Mouse (Mus musculus): ENCODE measurements around the gene Uggt2. TPM values are rescaled to one million over a fixed set of nuclear protein-coding genes. Genes with fewer than 3 reads are reported as not detected.

Gene Uggt2
- polyA plus RNA-seq, 1 experiment: 36.2 TPM

GRCm38 (mm10) chr14:119007103-119007951 is 91.9 kb downstream of the Uggt2 start:
- 1% methylated on average over 13 of the region's 13 CpGs for WGBS
- no peaks in the 10 kb centered on the region for H3K27me3 ChIP-seq (ENCODE audit: control insufficient read depth, insufficient read depth, low read length)

DNA sequence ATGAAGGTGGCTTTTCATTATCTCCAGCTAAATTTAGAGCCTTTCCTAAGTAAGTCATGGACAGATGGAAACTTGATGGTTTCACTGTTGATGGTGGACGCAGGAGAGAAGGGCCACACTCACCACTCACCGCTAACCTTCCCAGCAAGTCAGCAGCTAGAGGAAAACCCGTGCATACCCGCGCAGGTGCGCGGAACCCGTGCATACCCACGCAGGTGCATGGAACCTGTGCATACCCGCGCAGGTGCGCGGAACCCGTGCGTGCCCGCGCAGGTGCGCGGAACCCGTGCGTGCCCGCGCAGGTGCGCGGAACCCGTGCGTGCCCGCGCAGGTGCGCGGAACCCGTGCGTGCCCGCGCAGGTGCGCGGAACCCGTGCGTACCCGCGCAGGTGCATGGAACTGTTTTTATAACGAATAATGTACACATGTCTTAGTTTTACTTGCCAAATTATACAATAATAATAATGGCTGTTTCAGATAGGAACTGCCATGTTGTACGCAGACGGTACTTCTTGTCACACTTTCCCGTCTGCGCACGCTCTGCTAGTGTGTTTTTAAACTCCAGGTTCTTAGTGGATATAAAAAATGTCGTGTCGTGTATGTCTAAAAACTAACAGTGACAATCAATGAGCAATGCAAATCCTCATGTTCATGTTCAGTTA is 92.7 kb downstream of the Uggt2 start:
- peak; percentile 58 for DNase-seq
- no peaks in the 10 kb centered on the region for H3K27me3 ChIP-seq (ENCODE audit: control insufficient read depth, insufficient read depth, low read length)
- under 1% methylated on average over 49 of the region's 49 CpGs for WGBS
- peak overlapping the region; percentile 20 for H3K27ac ChIP-seq (ENCODE audit: insufficient read depth, low read length)
- TF ChIP-seq CTCF (IDR thresholded peaks at IDR 0.05; ENCODE audit: borderline replicate concordance, insufficient read depth, low read depth, low read length): no peak
- peak; percentile 80; the same call in 1 of the 2 replicates for TF ChIP-seq POLR2A (IDR thresholded peaks at IDR 0.05; ENCODE audit: borderline replicate concordance, insufficient read depth, low read length)
- H3K4me1 ChIP-seq (ENCODE audit: control insufficient read depth, insufficient read depth, low read length): no peaks in the 10 kb centered on the region
- H3K4me3 ChIP-seq (replicated peaks; ENCODE audit: insufficient read depth, low read depth, low read length): peak overlapping the region; percentile 65

More at GRCm38 (mm10) chr14:119007103-119007951, 91.9 kb downstream of the Uggt2 start:
- peak; percentile 99 to 100 for DNase-seq
- TF ChIP-seq POLR2A (IDR thresholded peaks at IDR 0.05; ENCODE audit: borderline replicate concordance, insufficient read depth, low read length): peak; percentile 79; the same call in 1 of the 2 replicates
- TF ChIP-seq CTCF (IDR thresholded peaks at IDR 0.05; ENCODE audit: borderline replicate concordance, insufficient read depth, low read depth, low read length): no peak
- H3K27ac ChIP-seq (ENCODE audit: insufficient read depth, low read length): no peak overlapping the region; the same call in 1 of the 2 replicates
- no peaks in the 10 kb centered on the region for H3K4me1 ChIP-seq (ENCODE audit: control insufficient read depth, insufficient read depth, low read length)
- peak overlapping the region; percentile 65 for H3K4me3 ChIP-seq (replicated peaks; ENCODE audit: insufficient read depth, low read depth, low read length)

- Histone ChIP-seq H3K4me1 (ENCODE audit: control insufficient read depth, insufficient read depth, low read length) (no peaks in the 10 kb centered on the region), H3K4me3 (replicated peaks; ENCODE audit: insufficient read depth, low read depth, low read length) (peak overlapping the region; percentile 34), H3K27me3 (ENCODE audit: control insufficient read depth, insufficient read depth, low read length) (no peaks in the 10 kb centered on the region; the same call in 1 of the 2 replicates), H3K27ac (ENCODE audit: insufficient read depth, low read length) (no peak overlapping the region)
- WGBS: 5% methylated on average over 5 of the region's 5 CpGs
- TF ChIP-seq CTCF (IDR thresholded peaks at IDR 0.05; ENCODE audit: borderline replicate concordance, insufficient read depth, low read depth, low read length) (no peak), POLR2A (IDR thresholded peaks at IDR 0.05; ENCODE audit: borderline replicate concordance, insufficient read depth, low read length) (no peak)
- peak in 1 of 2 experiments; percentile 41 for DNase-seq
Observed at GRCm38 (mm10) chr14:119005834-119006233, 93.4 kb downstream of the Uggt2 start.

DNA sequence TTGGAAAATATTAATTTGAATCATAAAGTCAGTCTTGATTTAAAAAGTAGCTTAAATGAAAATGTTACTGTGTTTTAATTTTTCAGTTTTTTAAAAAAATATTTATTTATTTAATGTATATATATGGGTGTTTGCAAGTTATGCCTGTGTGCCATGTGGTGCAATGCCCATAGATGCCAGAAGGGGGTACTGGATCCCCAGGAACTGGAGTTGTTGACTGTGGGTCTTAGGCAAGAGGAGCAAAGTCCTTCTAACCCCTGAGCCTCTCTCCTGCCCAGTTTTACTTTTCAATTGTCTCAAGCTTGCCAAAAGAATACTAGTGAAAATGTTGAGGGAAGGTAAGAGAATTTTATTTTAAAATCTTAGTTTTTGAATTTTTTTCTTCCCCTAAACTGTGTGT is 95.9 kb downstream of the Uggt2 start:
- no peak for DNase-seq
- Histone ChIP-seq H3K27me3 (ENCODE audit: control insufficient read depth, insufficient read depth, low read length) (no peaks in the 10 kb centered on the region; the same call in 1 of the 2 replicates), H3K27ac (ENCODE audit: insufficient read depth, low read length) (no peak overlapping the region), H3K4me1 (ENCODE audit: control insufficient read depth, insufficient read depth, low read length) (no peaks in the 10 kb centered on the region), H3K4me3 (replicated peaks; ENCODE audit: insufficient read depth, low read depth, low read length) (no peak overlapping the region)
- TF ChIP-seq POLR2A (IDR thresholded peaks at IDR 0.05; ENCODE audit: borderline replicate concordance, insufficient read depth, low read length): no peak
- peak; percentile 26; the same call in 1 of the 2 replicates for TF ChIP-seq CTCF (IDR thresholded peaks at IDR 0.05; ENCODE audit: borderline replicate concordance, insufficient read depth, low read depth, low read length)

GRCm38 (mm10) chr14:118995226-118995925 is 103.9 kb downstream of the Uggt2 start:
- no peak overlapping the region for H3K27ac ChIP-seq (ENCODE audit: insufficient read depth, low read length)
- H3K4me3 ChIP-seq (replicated peaks; ENCODE audit: insufficient read depth, low read depth, low read length): no peak overlapping the region
- no peak for DNase-seq
- 94% methylated on average over 9 of the region's 9 CpGs for WGBS
- H3K4me1 ChIP-seq (ENCODE audit: control insufficient read depth, insufficient read depth, low read length): no peaks in the 10 kb centered on the region
- H3K27me3 ChIP-seq (ENCODE audit: control insufficient read depth, insufficient read depth, low read length): no peaks in the 10 kb centered on the region
- no peak for TF ChIP-seq POLR2A (IDR thresholded peaks at IDR 0.05; ENCODE audit: borderline replicate concordance, insufficient read depth, low read length)
- no peak for TF ChIP-seq CTCF (IDR thresholded peaks at IDR 0.05; ENCODE audit: borderline replicate concordance, insufficient read depth, low read depth, low read length)

GRCm38 (mm10) chr14:118987523-118988496 is 111.4 kb downstream of the Uggt2 start:
- H3K27me3 ChIP-seq (ENCODE audit: control insufficient read depth, insufficient read depth, low read length): no peaks in the 10 kb centered on the region
- no peaks in the 10 kb centered on the region for H3K4me1 ChIP-seq (ENCODE audit: control insufficient read depth, insufficient read depth, low read length)
- H3K27ac ChIP-seq (ENCODE audit: insufficient read depth, low read length): no peak overlapping the region
- H3K4me3 ChIP-seq (replicated peaks; ENCODE audit: insufficient read depth, low read depth, low read length): no peak overlapping the region
- DNase-seq: no peak
- 75% methylated on average over 13 of the region's 13 CpGs for WGBS
- TF ChIP-seq CTCF (IDR thresholded peaks at IDR 0.05; ENCODE audit: borderline replicate concordance, insufficient read depth, low read depth, low read length) (no peak), POLR2A (IDR thresholded peaks at IDR 0.05; ENCODE audit: borderline replicate concordance, insufficient read depth, low read length) (no peak)

Data from cerebellum, adult 2 months (tissue).